8 mouse cellular contexts compared by ENCODE assay signal in the genomic region with DNA sequence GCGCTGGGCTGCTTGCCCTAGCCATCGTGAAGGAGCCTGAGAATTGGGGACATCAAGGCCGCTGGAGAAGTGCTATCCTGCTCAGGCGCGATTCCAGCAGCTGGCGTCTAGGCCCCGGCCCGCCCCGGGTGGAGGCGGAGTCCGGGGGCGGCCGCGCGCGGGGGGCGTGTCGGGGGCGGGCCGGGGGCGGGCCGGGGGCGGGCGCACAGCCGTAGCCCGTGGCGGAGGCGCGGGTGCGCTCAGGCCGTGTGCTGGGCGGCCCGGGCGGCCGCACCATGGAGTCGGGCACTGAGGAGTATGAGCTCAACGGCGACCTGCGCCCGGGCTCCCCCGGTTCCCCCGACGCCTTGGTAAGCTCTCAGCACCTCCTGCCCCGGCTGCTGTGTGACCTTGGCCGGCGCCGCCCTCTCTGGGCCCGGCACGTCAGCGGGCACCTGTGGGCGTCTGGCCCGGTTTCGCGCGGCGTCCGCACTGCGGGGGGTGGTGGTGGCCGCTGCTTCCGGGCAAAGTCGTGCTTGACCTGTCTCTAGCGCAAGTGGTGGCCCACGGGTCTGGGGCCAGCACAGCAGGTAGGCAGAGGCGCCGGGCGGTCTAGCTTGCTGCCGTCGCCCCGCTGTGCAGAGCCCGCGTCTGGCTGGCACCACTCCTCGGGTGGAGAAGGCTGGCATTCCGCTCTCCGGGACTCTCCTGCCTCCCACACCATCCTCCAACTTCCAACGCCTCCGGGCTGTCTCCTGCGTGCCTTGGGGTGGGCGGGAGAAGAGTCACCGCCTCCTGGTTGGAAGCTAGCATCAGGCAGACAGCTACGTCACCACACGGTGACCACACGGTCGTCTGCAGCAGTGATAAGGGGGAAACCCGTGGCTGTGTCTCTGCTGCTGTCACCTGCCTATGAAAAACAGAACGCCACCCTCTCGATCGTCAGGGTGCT. TPM values are rescaled to one million over a fixed set of nuclear protein-coding genes. Genes with fewer than 3 reads are reported as not detected.
A peak's percentile ranks its signal among the peaks of the same experiment; 100 is the strongest.
DNase-seq lines count a peak whose midpoint lies in the region; ATAC-seq and TF ChIP-seq lines count a peak whose summit lies in the region.

A gene (plus strand): TSS at position 198 of the 931 bp plus-strand sequence.

- peak; percentile 89 for ATAC-seq in embryonic facial prominence, embryonic 11.5 days (replicated peaks; ENCODE audit: insufficient number of reproducible peaks, low FRiP score, low TSS enrichment, low read depth)
- peak; percentile 95 for ATAC-seq in limb, embryonic 14.5 days (ENCODE audit: low FRiP score, low read depth)
- peak; percentile 91 for ATAC-seq in midbrain, embryonic 16.5 days

- H3K9ac ChIP-seq in embryonic facial prominence, embryonic 11.5 days (replicated peaks; ENCODE audit: low read length), result peak within 1 kb of the TSS; percentile 69
- H3K9ac ChIP-seq in limb, embryonic 14.5 days (ENCODE audit: low read depth, low read length, severe bottlenecking), result peak within 1 kb of the TSS; percentile 67
- peak within 1 kb of the TSS; percentile 72 for H3K9ac ChIP-seq in midbrain, embryonic 16.5 days (ENCODE audit: low read depth, low read length)

- DNase-seq in 3134 (ENCODE audit: extremely low read depth, insufficient read length, low spot score), result peak; percentile 86
- DNase-seq in adrenal gland, postnatal 14 days, result peak; percentile 94
- peak; percentile 84 for DNase-seq in embryonic facial prominence, embryonic 11.5 days (ENCODE audit: low spot score)
- peak; percentile 99 for DNase-seq in heart, adult 11 months
- DNase-seq in kidney, adult 18-20 months, result peak; percentile 88
- DNase-seq in limb, embryonic 14.5 days (ENCODE audit: low spot score), result peak; percentile 79
- DNase-seq in spleen, adult 2 months (ENCODE audit: low read depth in 1 of 2, low spot score in 2 of 2), result peak; percentile 65 to 79

- 1% methylated on average over 77 of the region's 87 CpGs for WGBS in embryonic facial prominence, embryonic 11.5 days
- WGBS in limb, embryonic 14.5 days, result under 1% methylated on average over 48 of the region's 87 CpGs
- under 1% methylated on average over 62 of the region's 87 CpGs for WGBS in midbrain, embryonic 16.5 days
- WGBS in spleen, adult 2 months, result 1% methylated on average over 79 of the region's 87 CpGs

- 0 out of 2 replicates have a peak, but pooled peaks cover 2% of the 10 kb centered on the region for H3K4me1 ChIP-seq in embryonic facial prominence, embryonic 11.5 days (ENCODE audit: control insufficient read depth, insufficient read depth, low read length)
- H3K4me1 ChIP-seq in limb, embryonic 14.5 days (ENCODE audit: control insufficient read depth, insufficient read depth, low read length), result peaks cover 28% of the 10 kb centered on the region
- peaks cover 5% of the 10 kb centered on the region; the same call in 1 of the 2 replicates for H3K4me1 ChIP-seq in midbrain, embryonic 16.5 days (ENCODE audit: control insufficient read depth, insufficient read depth, low read length)
- H3K4me1 ChIP-seq in spleen, adult 2 months (ENCODE audit: control insufficient read depth, insufficient read depth, insufficient read length), result peaks cover 13% of the 10 kb centered on the region; the same call in 1 of the 2 replicates

- H3K4me2 ChIP-seq in embryonic facial prominence, embryonic 11.5 days (ENCODE audit: low read depth, low read length), result peak within 1 kb of the TSS; percentile 97
- peak within 1 kb of the TSS; percentile 99 for H3K4me2 ChIP-seq in limb, embryonic 14.5 days (replicated peaks; ENCODE audit: low read depth, low read length, severe bottlenecking)
- peak within 1 kb of the TSS; percentile 92 for H3K4me2 ChIP-seq in midbrain, embryonic 16.5 days (ENCODE audit: low read length)

- peak; percentile 78; the same call in 1 of the 2 replicates for TF ChIP-seq POLR2A in limb, embryonic 14.5 days (IDR thresholded peaks at IDR 0.05; ENCODE audit: borderline replicate concordance, extremely low read depth, insufficient read depth, insufficient read length)
- TF ChIP-seq POLR2A in spleen, adult 2 months (IDR thresholded peaks at IDR 0.05; ENCODE audit: low read depth, low read length), result peak; percentile 53

- no peak within 1 kb of the TSS for H3K27ac ChIP-seq in embryonic facial prominence, embryonic 11.5 days (replicated peaks; ENCODE audit: low read depth, low read length)
- H3K27ac ChIP-seq in limb, embryonic 14.5 days (replicated peaks; ENCODE audit: low read depth, low read length), result peak within 1 kb of the TSS; percentile 68
- H3K27ac ChIP-seq in midbrain, embryonic 16.5 days (ENCODE audit: low read length), result 0 out of 2 replicates have a peak within 1 kb of the TSS, but pooled peaks have one; percentile 15
- peak within 1 kb of the TSS; percentile 70 for H3K27ac ChIP-seq in spleen, adult 2 months (ENCODE audit: insufficient read depth, low read length)

- H3K4me3 ChIP-seq in embryonic facial prominence, embryonic 11.5 days (ENCODE audit: low read depth, low read length), result peak within 1 kb of the TSS; percentile 69
- peak within 1 kb of the TSS; percentile 84 for H3K4me3 ChIP-seq in limb, embryonic 14.5 days (replicated peaks; ENCODE audit: low read length)
- peak within 1 kb of the TSS; percentile 70 for H3K4me3 ChIP-seq in midbrain, embryonic 16.5 days (ENCODE audit: low read depth, low read length)
- peak within 1 kb of the TSS; percentile 72 for H3K4me3 ChIP-seq in spleen, adult 2 months (ENCODE audit: extremely low read depth, insufficient read depth, insufficient read length)

- H3K9me3 ChIP-seq in embryonic facial prominence, embryonic 11.5 days (replicated peaks; ENCODE audit: control insufficient read depth, low read length), result no peaks in the 10 kb centered on the region
- H3K9me3 ChIP-seq in limb, embryonic 14.5 days (ENCODE audit: control insufficient read depth, low read length), result no peaks in the 10 kb centered on the region
- no peaks in the 10 kb centered on the region for H3K9me3 ChIP-seq in midbrain, embryonic 16.5 days (replicated peaks; ENCODE audit: control insufficient read depth, low read length, poor library complexity, severe bottlenecking)

- no peaks in the 10 kb centered on the region for H3K36me3 ChIP-seq in embryonic facial prominence, embryonic 11.5 days (replicated peaks; ENCODE audit: control insufficient read depth, insufficient read depth, low read depth, low read length)
- no peaks in the 10 kb centered on the region for H3K36me3 ChIP-seq in limb, embryonic 14.5 days (ENCODE audit: control insufficient read depth, insufficient read depth, low read length)
- no peaks in the 10 kb centered on the region for H3K36me3 ChIP-seq in midbrain, embryonic 16.5 days (ENCODE audit: control insufficient read depth, insufficient read depth, low read length)
- no peaks in the 10 kb centered on the region for H3K36me3 ChIP-seq in spleen, adult 2 months (ENCODE audit: control insufficient read depth, insufficient read depth, low read length)

- H3K27me3 ChIP-seq in embryonic facial prominence, embryonic 11.5 days (ENCODE audit: control insufficient read depth, insufficient read depth, low read length), result no peaks in the 10 kb centered on the region
- H3K27me3 ChIP-seq in limb, embryonic 14.5 days (ENCODE audit: control insufficient read depth, insufficient read depth, low read length), result no peaks in the 10 kb centered on the region
- no peaks in the 10 kb centered on the region for H3K27me3 ChIP-seq in midbrain, embryonic 16.5 days (ENCODE audit: control insufficient read depth, insufficient read depth, low read depth, low read length)
- no peaks in the 10 kb centered on the region for H3K27me3 ChIP-seq in spleen, adult 2 months (ENCODE audit: control insufficient read depth, insufficient read depth, low read length)

- no peak for TF ChIP-seq CTCF in spleen, adult 2 months (IDR thresholded peaks at IDR 0.05; ENCODE audit: extremely low read depth, insufficient read depth, insufficient read length, insufficient replicate concordance)

RNA-seq across cellular contexts. Expression of the gene that starts here (rescaled TPM):
- total RNA-seq in adrenal gland, postnatal 14 days (2021), result 69.8 and 83.7 TPM in 2 replicates
- 29.8 and 30.5 TPM in 2 replicates for polyA plus RNA-seq in embryonic facial prominence, embryonic 11.5 days (2014; fragmentation: Nextera tagmentation; extraction: Ambion mirVana)
- polyA plus RNA-seq in limb, embryonic 14.5 days (2012; rRNA removed), result 67.4 and 81.1 TPM in 2 replicates
- 60.2 and 61.5 TPM in 2 replicates for polyA plus RNA-seq in limb, embryonic 14.5 days (2014; fragmentation: Nextera tagmentation; extraction: Ambion mirVana)
- 19.3 and 22.3 TPM in 2 replicates for polyA plus RNA-seq in midbrain, embryonic 16.5 days (2015; fragmentation: Nextera tagmentation; extraction: Ambion mirVana)
- 234 and 343 TPM in 2 replicates for polyA plus RNA-seq in spleen, adult 2 months (2012; rRNA removed)
